Mouse (Mus musculus) cerebellum, postnatal 14 days (tissue): ENCODE data around the gene Tenm3.
A peak's percentile ranks its signal among the peaks of the same experiment; 100 is the strongest.

Experiments
- DNase-seq, 2 experiments: peaks; one replicate each; pipeline ENCODE4 v3.0.0; 2021; ENCODE audit warnings: mixed read lengths in 2 of 2

Tenm3 gene

DNA sequence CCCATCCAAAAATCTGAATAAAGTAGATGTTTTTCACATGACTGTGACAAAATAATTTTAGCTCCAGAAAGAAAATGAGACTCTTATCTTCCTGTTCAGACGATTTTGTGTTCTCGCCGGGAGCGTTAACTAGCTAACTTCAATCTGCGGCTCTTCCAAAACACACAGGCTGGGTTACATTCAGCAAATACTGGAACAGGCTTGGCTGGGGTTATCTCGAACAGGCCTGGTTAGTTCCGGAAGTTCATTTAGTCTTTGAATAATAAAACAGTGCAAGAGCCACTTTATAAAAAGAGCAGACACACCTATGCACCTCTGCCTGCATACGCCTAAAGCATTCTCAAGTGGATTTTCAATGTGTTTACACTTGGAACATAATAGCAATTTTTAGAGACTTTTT lies 40.7 kb downstream of the Tenm3 start:
- DNase-seq: no peak

DNA sequence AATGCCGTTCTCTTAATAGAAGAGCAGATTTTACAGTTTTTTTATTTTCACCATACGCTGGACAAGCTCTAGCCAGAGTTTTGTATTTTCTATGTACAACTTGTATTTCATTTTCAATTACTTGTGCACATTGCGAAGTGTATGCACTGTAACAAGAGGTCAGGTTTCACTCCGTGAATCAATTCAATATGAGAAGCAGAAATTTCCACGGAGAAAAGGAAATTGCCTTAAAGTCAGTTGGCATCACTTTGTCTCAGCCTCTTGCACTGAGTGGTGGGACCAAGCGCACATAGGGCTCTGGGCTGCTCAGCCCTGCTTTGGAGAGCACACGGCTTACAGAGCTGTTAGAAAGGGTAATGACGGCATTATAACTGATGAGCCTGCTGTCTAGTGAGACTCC lies 41.5 kb downstream of the Tenm3 start:
- no peak for DNase-seq

DNA sequence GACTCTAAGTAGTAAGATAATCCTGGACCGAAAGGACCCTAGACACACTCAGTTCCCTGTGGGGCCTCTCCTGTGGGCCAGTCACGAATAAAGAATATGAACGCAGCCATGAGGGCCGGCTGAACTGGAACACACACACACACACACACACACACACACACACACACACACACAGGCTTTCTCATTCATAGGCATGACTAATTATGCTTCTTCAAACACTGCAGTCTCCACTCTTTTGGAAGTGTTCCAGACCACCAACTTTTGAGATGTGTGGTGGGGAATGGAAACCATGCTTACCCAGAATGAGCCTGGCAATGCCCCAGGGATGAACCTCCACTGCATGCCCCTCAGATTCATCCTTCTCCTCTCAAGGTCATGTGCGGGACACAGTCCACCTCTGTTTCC lies 45.8 kb downstream of the Tenm3 start:
- no peak for DNase-seq

DNA sequence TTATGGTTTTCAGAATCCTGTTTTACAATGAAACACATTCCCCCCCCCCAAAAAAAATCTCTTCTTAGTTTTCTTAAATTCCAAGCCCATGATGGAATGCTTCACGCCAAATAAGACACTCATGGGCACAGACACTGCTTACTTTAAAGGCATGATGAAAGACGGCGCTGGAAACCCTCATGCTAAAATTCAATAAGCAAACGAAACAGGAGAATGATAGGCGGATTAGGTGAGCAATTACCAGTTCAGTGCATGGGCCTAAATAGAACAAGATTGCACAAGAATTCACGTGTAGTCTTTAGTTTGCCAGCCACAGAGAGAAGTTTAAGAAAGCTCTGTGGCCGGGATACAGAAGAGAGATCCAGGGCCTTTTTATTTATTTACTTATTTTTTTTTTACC lies 49.5 kb downstream of the Tenm3 start:
- no peak for DNase-seq

DNA sequence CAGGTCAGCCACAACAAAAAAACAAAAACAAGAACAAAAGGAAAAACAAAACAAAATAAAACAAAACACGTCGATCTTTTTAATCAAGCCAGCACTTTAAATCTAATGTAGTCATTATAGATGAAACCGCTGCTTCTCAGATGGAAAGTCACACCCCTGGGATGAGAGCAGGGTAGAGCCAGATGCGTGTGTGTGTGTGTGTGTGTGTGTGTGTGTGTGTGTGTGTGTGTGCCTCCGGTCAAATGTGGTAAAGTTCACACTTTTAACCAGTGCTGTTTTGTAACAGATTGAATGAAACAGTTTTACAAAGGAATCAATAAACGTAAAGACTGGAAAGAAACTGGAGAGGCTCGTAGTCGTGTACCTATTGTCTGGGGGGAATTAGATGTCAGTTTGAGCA lies 50.0 kb downstream of the Tenm3 start:
- no peak for DNase-seq

DNA sequence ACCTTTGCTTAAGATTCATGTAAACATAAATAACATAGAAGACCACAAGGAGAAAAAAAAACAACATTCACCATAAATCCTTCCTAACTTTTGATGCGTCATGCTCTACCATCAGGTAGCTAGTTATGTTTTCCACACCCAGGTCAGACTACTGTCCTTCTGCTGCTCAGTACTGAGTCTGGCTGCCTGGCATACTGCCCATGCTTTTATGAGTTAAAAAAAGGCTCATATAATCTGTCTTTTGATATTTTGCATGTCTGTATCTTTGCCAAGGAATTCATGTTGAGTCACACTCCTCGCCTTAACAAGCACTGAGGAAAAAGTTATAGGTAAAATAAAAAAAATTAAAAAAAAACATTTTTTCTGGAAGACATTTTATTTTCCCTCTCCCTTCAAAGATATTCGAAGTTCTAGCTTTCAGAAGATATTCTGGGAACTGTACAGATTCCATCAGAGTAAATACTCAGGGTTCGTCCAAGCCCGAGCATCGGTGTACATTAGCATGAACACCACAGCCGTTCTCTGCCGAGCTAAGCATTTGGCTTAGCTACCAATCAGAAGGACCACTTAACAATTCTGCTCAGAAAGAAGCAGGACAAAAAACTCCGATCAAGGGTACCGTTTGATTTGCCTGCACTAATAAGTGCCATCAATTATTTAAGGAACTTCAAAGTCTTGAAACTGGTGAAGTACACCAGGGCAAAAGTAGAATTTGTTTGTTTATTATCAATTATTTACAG lies 51.0 kb downstream of the Tenm3 start:
- no peak for DNase-seq

DNA sequence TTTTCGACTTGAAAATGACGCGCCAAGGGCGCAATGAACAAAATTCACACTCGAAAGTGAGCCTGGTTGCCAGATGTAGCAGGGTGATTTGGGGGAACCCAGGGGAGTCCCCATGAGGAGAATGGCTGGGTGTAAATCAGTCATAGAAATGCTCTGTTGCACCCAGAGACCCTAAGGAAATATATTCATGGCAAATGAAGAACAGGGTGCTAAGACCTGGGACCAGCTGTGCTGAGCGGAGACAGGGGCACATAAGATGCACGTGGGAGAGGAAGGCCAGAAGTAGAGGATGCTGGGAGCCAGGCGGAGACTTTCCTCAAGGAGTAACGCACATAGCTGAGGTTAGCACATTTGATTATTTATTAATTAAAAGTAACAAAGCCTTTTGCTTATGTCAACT lies 60.4 kb downstream of the Tenm3 start:
- DNase-seq: no peak

DNA sequence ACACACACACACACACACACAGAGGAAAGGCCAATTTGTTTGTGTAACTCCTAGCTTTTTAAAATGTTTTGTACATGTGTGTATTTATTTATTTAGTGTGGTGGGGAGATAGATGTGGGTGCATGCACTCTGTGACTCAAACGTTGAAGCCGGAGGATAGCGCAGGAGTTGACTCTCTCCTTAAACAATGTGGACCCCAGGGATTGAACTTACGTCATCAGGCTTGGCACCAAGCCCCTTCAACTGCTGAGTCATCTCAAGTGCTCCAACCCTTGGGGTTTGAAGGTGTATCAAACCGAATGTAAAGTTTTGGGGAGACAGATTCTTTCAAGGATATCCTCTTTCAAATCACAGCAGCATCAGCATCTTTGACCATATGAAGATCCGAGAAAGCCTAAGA lies 63.1 kb downstream of the Tenm3 start:
- DNase-seq: no peak

DNA sequence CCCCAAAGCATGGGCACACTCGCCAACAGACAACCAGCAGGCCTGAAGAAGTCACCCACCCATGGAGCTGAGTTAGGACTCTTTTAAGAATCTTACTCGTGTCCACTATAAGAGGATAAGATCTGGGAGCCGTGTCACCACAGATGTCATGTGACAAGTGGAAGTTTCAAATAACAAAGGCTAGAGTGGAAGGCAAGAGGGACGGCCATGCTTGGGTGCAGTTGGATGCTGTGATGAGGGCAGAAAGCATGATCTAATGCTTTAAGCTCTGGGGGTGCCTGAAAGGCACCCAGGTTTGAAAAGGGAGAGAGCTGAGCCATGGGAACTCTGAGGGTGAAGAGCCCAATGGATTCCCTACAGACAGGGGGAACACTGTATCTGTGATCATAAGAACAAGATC lies 64.6 kb downstream of the Tenm3 start:
- DNase-seq: no peak

DNA sequence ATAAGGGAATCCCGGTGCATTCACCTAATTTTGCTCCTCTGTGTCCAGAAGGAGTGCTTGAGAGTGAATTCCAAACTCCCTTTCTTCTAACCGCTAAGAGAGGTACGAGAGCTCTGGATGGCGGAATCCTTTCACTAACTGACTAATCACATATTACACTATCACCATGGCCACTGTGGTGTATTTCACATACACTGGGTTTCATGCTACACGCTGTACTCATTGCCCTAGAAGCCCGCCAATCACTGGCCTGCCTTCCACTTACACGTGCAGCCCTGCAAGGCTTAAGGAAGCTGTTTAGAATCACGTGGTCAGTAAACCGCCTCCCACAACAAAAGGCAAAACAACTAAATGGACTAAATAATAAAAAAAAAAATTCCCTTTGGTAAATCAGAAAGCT lies 67.7 kb downstream of the Tenm3 start:
- no peak for DNase-seq

DNA sequence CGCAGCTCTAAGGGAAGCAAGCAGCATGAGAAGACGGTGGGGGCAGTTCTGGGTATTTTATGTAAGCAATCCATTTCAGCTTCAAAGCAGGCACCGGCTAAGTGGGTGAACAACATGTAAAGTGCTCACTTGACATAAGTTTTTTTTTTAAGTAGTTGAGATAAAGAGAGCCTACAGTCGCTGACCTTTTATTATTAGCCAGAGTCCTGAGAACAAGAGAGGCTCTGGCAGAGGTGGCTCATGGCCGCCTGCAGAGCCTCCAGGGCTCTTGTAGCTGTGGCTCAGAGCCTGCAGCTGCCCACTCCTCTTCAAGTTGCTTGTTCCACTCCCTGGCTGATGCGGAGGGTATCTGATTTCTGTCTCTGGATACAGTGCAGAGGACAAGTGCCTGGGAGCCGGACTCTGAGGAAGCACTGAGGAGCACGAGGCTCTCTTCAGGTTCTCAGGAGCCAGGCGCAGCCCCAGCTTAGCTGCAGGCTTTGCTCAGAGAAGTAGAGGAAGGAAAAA lies 68.2 kb downstream of the Tenm3 start:
- DNase-seq: no peak

DNA sequence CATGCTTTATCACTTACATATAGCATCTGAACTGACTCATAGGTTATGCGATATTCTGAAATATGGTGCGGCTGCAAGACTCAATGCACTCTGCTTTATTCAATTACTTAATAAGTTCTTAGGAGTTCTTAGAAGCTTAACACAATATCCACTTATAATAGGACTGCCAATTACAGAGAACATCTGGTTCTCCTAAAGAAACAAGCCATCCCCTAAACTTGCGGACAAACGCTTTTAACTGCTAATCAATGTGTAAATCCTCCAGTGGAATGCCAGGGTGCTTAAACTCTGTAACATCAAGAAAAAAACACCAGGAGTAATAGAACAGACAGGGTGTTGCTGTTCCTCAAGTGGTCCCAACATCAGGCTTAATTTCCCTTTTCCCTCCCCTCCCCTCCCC lies 68.9 kb downstream of the Tenm3 start:
- no peak for DNase-seq

DNA sequence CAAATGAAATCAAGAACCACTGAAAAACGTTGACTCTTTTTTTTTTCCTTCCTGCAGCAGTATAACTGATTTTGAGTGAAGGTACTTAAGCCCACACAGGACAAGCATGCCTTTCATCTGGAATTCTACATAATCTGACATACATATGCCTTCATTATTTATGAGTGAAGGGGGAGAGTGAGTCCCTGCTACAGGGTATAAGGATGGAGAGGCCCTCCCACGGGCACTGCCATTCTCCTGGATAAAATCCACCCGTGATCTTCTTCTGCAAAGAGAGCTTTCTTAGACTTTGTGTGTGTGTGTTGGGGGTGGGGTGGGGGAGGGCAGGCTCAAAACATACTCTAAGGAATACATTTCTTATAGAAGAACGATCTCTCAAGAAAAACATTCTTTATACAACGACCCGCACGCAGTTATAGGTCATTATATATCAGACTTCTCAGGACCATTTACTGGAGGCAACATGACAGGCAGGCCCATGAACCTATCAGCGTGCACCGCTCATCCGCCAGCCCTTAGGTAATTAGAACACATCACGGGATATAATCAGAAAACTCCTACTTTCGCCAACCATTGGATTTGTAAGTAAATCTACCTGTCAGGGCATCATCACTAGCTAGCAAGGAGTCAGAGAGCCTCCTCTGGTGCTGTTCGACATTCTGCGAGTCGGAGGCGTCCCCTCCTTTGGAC lies 77.1 kb downstream of the Tenm3 start:
- DNase-seq: no peak

DNA sequence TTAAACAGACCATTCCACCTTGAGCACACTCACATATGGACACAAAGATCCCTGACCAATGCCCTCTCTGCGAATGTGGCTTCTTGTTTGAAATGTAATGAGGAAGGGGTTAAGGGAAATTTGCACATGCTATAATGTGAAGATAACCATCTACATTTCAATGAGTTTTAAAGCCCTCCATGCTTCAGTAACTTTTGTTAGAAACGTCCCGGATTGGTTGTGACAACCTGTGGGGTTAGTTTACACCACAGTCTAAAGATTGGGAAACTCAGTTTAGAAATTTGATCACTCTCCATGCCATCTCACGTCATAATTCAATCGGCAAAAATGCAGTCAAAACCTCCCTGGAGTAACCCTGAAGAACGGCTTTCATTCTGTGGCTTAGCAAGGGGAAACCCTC lies 78.5 kb downstream of the Tenm3 start:
- DNase-seq: no peak

DNA sequence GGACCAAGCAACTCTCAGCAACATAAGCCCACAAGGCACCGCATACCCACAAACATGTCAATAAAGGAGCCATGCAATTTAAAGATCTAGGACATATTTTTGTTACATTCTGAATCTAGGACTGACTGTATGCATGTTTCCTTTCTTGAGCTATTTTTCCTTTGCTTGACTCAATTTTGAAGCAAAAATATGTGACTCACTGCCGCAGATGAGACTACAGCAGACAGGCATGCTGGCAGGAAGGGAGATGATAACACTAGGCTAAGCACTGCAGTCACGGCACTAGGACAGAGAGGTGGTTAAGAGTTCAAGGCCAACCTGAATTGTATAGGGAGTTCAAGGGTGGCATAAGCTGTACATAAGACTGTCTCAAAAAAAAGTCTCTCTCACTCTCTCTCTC lies 79.7 kb downstream of the Tenm3 start:
- no peak for DNase-seq

DNA sequence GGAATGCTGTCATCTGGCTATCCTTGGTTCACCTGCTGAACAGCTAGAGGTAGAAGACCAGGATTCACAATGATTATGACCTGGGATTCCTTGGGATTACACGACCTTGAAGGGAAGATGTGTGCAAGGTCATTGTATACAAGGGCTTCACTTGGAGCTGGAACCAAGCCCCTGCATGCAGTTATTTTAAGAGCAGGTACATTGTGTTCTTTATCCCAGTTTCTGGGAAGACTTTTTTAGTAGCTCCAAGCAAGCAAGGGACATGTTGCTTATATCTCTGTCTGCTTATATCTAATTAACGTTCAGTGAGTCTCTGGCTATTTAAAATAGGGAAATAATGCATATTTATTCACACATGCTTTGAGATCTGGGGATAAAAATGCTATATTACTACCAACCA lies 86.9 kb downstream of the Tenm3 start:
- no peak for DNase-seq

DNA sequence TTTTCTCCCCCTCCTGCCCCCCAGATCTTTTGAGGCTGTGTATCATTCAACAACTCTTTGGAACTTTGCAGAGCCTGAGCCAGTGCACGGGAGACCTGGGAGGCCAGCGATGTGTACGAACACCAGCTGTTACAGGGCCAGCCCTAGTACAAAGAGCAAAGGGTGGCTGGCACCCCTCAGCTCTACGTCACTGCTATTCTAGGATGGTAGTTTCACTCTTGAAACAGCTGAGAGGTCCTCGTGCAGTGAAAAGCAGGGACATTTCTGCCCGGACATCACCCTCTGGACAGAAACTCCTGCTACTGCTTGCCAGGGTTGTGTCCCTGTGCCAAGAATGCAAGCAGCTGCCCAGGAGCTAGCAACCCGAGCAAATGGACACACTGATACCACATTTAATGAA lies 88.3 kb downstream of the Tenm3 start:
- DNase-seq: no peak

DNA sequence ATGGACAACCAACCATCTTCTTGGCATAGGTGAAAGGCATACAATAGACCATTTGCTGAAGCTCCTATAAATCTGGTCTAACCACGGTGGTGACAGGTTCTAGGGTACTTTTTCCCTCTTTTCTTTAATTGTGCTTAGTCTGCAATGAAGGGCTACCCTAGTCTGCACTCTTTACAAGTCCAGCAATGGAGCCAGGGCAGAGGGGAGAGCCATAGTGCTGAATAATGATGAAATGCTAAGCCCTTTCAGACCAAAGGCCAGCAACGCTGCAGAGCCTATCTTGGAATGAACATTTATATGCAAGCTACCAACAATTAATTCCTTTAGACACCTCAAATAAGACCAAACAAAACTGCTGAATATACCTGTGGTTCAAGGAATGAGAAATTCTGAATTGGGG lies 88.8 kb downstream of the Tenm3 start:
- no peak for DNase-seq

DNA sequence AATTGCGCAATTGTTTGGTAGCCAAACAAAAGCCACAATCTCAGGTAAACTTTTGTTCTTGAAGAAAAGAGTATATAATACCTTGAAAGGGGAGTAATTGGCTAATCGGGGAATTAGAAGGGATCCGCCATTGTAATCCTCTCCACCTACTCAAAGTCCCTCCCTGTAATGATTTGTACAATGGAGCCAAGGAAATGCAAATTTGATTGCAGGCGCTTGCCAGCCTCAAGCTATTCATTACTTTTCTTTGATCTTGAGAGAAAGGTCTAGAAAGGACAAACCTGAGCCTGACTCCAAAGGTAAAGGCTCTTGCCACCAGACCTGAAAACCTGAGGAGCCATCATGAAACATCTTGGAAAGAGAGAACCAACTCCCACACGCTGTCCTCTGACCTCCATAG lies 91.8 kb downstream of the Tenm3 start:
- no peak for DNase-seq

DNA sequence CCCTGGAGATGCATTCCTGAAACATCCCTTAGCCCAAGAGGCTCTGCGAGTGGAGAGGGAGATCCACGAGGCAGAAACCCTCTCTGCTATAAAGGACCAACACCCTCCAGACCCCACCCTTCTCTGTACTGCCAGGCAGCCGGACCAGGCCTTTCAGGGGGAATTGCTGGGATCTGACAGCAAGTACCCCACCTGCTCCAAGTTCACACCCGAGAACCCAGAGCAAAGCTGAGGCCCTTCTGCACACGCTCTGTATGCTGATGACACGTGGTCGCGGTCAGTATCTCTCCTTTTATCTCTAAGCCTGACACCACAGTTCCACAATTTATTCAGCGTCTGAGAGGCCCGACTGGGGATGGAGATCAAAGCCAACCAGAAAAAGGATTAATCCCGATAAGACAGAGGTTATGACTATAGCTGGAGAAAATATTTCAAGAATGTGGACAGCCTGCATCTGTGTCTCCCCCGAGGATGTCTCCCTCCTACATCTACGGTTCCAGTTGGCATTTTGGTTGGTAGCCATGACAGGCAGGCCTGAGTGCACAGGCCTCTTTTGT lies 95.2 kb downstream of the Tenm3 start:
- DNase-seq: no peak

DNA sequence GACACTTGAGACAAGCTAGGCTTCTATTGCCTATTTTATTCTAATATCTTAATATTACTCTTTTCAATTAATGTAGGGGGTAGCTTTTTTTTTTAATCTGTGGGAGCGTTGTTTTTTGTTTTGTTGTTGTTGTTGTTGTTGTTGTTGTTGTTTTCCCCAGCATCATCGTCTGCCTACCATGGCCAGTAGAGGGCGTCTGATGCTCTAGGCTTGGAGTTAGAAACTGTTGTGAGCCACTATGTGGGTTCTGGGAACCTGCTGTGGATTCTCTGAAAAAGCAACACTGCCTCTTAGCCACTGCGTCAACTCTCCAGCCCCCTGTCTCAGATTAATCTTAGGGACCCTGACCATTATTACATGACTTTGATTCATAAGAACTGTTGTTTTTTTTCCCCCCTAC lies 99.8 kb downstream of the Tenm3 start:
- DNase-seq: no peak

DNA sequence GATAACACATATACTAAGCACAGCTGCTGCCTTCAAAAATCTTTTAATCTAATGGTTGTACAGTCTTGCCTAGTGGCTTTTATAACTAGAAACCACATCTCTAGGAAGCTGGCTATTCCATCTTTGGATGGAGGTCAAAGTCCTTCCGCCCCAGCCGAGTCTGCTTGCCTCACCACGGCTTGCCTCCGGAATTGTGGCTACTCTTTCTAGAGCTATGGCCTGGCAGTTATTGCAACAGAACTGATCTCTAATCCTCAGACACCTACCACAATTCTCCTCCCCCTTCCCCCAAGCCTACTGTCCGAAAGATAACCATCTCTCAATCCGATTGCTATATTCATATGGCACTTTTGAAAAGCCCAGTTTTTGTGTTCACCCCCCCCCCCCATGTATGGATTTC lies 101.0 kb downstream of the Tenm3 start:
- no peak for DNase-seq

DNA sequence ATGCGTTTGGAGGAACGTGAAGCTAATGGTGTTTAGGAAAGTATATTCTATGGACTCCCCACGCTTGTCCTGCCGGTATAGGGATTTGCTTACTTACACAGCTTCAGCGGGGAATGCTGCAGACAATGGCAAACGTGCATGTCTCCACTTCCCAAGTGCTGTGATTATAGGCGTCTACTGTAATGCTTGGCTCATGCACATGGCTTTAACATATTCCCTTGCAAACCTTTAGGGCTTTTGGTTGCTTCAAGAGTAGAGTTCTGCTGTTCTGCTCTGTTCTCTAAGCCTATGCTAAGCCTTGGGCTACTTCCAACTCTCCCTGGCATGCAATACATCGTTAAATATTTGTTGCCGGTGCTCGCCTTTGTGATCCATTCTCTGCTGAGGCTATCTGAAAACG lies 102.8 kb downstream of the Tenm3 start:
- DNase-seq: no peak

DNA sequence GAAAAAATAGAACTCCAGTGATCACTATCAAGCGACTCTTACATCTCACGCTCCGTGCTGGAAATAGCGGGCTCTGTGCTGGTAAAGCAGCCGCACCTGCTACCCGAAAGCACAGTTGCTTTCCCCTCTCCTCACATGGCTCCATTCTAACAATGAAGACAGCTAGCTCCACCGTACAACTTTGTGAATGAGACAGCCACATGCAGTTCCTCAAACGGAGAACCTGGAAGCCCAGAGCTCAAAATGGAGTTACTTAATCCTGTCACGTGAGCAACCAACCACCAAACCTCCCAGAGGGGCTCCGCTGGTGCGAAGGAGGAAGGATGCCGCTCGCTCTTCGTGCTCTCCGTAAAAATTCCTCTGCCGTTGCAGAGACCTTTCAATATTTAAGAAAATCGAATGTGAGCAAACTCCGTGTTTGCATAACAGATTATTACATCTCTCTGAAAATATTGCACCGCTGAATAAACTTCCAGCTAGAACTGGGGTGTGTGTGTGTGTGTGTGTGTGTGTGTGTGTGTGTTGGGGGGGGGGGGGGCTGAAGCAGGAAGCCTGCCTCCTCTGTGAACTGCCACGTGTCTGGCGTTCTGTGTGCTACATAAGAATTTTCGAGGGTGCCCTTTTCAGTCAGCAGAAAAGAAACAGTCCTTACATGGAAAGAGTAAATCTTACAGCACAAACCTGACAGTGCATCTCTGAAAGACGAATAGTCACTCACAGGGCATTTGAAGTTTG lies 103.4 kb downstream of the Tenm3 start:
- peak in 1 of 2 experiments; percentile 4 for DNase-seq
